Mouse (Mus musculus): ENCODE measurements around the gene Evi2. TPM values are rescaled to one million over a fixed set of nuclear protein-coding genes. Genes with fewer than 3 reads are reported as not detected.
A peak's percentile ranks its signal among the peaks of the same experiment; 100 is the strongest.

The Evi2 gene
- total RNA-seq, 2 experiments from 2014 or later = not detected

GRCm38 (mm10) chr11:79526549-79526948 is 3.8 kb downstream of the Evi2 start:
- DNase-seq (ENCODE audit: low spot score in 2 of 2) = no peak

- DNase-seq (ENCODE audit: low spot score in 2 of 2) = no peak
These were observed 6.1 kb downstream of the Evi2 start for GRCm38 (mm10) chr11:79524310-79524575.

GRCm38 (mm10) chr11:79523560-79524309 is 6.7 kb downstream of the Evi2 start, which contains the start of gene Evi2b:
Gene Evi2b, minus strand, starts transcription at chr11:79523762.
- DNase-seq (ENCODE audit: low spot score in 2 of 2) = no peak

- DNase-seq (ENCODE audit: low spot score in 2 of 2) = no peak
These were observed 7.4 kb downstream of the Evi2 start for GRCm38 (mm10) chr11:79522944-79523343.

- no peak for DNase-seq (ENCODE audit: low spot score in 2 of 2)
These were observed 8.5 kb downstream of the Evi2 start for GRCm38 (mm10) chr11:79521930-79522329.

GRCm38 (mm10) chr11:79520772-79521171 is 9.6 kb downstream of the Evi2 start:
- DNase-seq (ENCODE audit: low spot score in 2 of 2) = no peak

GRCm38 (mm10) chr11:79519878-79520291 is 10.5 kb downstream of the Evi2 start:
- peak in 1 of 2 experiments; percentile 53 for DNase-seq (ENCODE audit: low spot score in 2 of 2)

- DNase-seq (ENCODE audit: low spot score in 2 of 2) = no peak
These were observed 11.1 kb downstream of the Evi2 start for GRCm38 (mm10) chr11:79519299-79519698.

- no peak for DNase-seq (ENCODE audit: low spot score in 2 of 2)
These were observed 14.6 kb downstream of the Evi2 start for GRCm38 (mm10) chr11:79515798-79516197.

GRCm38 (mm10) chr11:79515331-79515730 is 15.1 kb downstream of the Evi2 start:
- no peak for DNase-seq (ENCODE audit: low spot score in 2 of 2)

- no peak for DNase-seq (ENCODE audit: low spot score in 2 of 2)
These were observed 18.4 kb downstream of the Evi2 start for GRCm38 (mm10) chr11:79511970-79512369.

GRCm38 (mm10) chr11:79504506-79504905 is 25.9 kb downstream of the Evi2 start:
- no peak for DNase-seq (ENCODE audit: low spot score in 2 of 2)

GRCm38 (mm10) chr11:79503845-79504244 is 26.5 kb downstream of the Evi2 start, which contains the start of gene Omg:
Gene Omg, minus strand, starts transcription at chr11:79504084.
- peak; percentile 64 to 80 for DNase-seq (ENCODE audit: low spot score in 2 of 2)

GRCm38 (mm10) chr11:79502917-79503316 is 27.5 kb downstream of the Evi2 start:
- peak in 1 of 2 experiments; percentile 50 for DNase-seq (ENCODE audit: low spot score in 2 of 2)

- no peak for DNase-seq (ENCODE audit: low spot score in 2 of 2)
These were observed 35.2 kb downstream of the Evi2 start for GRCm38 (mm10) chr11:79494976-79495800.

- no peak for DNase-seq (ENCODE audit: low spot score in 2 of 2)
These were observed 45.7 kb downstream of the Evi2 start for GRCm38 (mm10) chr11:79484721-79485120.

GRCm38 (mm10) chr11:79483876-79484528 is 46.4 kb downstream of the Evi2 start:
- DNase-seq (ENCODE audit: low spot score in 2 of 2) = no peak

GRCm38 (mm10) chr11:79483392-79483791 is 47.0 kb downstream of the Evi2 start:
- no peak for DNase-seq (ENCODE audit: low spot score in 2 of 2)

GRCm38 (mm10) chr11:79468097-79468496 is 62.3 kb downstream of the Evi2 start:
- DNase-seq (ENCODE audit: low spot score in 2 of 2) = no peak
